Mouse (Mus musculus) left cerebral cortex, adult 9 months (tissue): ENCODE results near the gene Igsf6.

Source experiments
- DNase-seq, 2 experiments: peaks; one replicate each; pipeline ENCODE4 v3.0.0; 2022; ENCODE audit warnings: low spot score in 2 of 2

Igsf6 gene

DNA sequence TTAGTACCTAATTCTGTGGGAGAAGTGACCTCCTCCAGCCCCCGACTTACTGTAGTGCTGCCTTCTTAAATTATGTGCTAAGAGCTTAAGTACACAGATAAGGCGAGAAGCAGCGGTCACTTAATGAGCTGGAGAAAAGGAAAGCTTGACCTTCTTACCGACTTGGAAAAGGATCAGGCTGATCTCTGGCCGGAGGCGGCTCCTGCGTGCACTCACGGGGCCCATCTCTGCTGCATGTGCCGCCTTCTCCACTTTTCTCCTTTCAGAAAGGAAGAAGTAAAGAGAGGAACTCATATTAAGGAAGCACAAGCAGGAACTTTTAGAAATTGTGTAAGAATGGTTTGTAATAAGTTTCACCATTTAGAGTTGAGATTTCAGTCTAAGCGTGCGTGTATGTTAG, at the start of gene Igsf6:
Igsf6 (minus strand) TSS at position 292 of the 400 bp plus-strand sequence.
- no peak for DNase-seq

DNA sequence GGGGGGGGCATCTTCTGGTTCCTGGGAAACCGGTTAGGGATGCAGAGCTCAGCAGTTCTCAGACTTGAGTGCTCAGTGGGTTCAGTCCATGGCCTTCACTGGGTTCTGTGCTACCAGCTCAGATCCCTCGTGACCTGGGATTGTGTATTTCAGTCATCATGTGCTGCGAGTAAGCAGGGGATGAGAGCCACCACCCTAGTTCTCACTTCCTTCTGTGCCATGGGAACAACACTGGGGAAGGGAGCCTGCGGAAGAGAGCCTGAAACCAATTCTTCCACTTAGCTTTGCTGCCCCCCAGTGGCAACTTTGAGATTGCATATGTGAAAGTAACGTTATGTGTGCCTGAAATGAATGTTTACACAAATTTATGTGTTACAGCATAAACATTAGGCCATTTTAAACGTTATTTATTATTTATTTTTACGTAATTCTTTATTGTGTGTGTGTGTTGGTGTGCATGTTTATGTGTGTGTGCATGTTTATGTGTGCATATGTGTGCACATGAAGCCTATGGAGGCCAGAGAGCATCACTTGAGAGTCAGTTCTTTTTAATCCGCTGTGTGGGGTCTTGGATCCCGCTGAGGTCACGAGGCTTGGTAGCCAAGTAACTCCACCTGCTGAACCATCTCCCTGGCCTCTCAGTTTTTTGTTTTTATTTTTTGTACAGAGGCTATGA, 45.9 kb upstream of the Igsf6 start:
- peak; percentile 18 to 91 for DNase-seq

DNA sequence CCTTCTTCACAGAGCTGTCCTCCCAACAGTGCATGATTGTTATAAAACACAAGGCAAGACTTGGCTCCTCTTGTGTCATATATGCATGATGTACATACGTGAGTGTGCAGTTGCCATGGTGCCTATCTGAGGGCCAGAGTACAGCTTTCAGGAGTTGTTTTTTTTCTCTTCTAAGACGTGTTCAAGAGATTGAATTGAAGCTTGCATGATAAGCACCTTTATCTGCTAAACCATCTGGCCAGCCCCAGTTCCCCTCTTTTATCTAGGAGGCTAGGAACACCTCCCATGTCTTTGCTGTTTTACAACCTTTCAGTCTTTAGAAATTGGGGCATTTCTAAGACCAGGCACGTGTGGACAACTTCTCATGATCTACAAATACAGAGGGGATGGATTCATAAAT, 37.4 kb upstream of the Igsf6 start:
- DNase-seq, result no peak

DNA sequence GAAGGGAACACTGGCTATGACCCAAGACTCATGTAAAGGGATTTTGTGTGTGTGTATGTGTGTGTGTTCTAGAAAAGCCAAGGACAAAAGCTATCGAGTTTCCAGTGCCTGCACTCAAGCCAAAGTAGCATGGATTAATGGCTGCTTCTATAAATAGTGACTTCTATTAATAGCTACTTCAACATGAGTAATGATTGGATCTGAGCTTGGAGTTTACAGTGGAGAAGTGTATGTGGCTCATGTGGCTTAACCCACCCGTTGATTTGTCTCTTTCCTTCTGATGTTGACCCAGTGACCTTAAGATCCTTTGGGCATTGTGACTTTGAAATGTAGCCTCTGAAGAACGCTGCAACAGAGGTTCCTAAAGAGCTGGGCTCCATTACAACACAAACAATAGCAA, 36.9 kb upstream of the Igsf6 start:
- DNase-seq, result no peak

DNA sequence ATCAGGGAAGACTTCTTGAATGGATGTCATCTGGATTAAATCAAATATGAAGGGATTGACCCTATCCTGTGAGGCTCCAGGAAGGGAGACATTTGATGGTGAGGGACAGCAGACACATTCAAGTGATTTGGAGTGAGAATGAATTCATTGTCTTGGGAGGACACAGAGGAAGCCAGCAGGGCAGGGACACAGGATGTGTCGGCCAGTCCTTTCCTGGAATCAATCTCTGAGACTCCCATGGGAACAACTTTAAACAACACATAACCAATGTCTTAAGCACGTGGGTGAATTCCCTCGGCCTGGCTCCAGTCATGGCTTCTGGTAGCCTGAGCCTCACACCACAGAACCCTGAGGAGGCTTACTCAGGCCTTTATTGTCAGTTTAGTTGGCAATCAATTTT, 33.5 kb upstream of the Igsf6 start:
- no peak for DNase-seq

DNA sequence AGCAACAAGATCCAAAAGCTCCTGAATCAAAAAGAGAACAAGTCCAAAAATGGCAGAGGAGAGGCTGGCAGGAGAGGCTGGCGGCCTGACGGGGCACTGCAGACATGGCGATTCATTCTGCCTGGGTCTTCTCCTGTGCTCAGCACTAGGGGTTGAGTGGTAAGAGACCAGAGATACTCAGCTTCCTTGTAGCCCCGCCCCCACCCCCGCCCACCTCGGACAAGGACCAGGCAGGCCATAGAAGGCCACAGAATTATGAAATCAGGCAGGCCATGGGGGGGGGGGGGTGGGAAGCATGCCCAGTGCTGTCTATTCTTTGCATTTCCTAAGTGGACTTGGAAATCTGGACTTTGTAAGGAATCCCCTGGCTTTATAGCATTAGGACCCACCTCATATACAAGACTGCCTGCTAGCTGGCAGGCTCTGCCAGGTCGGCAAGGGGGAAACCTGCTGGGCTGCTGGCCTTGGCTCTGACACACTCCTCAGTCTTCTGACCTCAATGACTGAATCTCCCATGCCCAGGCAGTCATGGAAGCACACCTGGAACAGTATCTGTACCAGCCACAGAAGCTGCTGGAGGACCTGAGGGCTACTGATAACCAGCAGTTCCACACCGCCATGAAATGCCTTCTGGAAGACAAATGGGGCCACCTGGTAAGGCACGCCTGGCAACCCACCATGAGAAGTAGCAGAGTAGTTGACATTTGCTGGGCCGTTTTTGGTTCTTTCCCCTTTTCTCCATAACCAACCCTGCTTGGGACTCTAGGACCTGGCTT, 24.4 kb upstream of the Igsf6 start:
- DNase-seq, result no peak

DNA sequence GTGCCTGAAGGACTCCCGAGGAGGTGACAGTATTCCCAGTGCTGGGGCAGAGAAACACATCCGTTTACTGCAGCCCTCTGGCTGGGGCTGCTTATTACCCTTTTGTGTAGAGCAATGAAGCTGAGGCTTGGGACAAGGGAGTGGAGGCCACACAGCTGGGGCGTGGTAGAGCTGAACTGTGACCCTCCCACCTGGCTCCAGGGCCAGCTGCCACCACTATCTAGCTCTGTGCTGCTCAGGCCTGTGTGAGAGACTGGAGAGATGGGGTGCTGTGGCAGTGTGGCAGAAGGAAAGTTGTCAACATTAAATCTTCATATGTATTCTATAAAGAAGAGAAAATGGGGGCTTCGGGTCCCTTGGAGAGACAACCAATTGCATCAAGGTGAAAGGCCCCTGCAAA, 18.7 kb upstream of the Igsf6 start:
- DNase-seq, result no peak

DNA sequence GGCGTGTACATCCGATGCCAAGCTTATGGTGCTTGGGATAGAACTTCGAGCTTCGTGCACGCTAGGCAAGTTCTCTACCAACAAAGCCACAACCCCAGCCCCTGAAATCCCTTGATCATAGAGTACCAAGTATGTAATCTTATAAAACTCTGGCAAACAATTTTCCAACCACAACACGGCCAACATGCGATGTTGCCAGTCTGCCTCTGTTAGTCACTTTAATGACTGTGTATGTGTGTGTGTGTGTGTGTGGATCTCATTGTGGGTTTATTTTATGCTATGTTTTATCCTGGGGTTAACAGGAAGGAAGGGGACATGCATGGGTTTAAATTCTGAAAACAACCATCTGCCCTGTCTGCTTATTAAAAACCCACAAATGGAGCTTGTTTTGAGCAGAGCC, 16.4 kb upstream of the Igsf6 start:
- no peak for DNase-seq

DNA sequence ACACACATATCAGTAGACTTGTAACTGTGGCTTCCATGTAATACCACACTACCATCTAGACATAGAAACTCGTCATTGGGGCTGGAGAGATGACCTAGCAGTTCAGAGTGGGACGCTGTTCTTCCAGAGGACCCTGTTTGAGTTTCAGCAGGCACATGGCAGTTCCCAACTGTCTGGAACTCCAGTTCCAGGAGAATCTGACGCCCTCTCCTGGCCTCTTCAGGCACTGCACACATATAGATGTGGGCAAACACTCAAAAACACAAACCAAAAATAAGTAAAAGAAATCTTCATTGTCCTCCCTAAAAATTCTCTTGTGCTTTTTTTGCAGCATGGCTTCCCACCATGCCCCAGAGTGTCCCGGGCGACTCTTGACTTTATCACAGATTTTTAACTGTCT, 14.4 kb upstream of the Igsf6 start:
- no peak for DNase-seq

DNA sequence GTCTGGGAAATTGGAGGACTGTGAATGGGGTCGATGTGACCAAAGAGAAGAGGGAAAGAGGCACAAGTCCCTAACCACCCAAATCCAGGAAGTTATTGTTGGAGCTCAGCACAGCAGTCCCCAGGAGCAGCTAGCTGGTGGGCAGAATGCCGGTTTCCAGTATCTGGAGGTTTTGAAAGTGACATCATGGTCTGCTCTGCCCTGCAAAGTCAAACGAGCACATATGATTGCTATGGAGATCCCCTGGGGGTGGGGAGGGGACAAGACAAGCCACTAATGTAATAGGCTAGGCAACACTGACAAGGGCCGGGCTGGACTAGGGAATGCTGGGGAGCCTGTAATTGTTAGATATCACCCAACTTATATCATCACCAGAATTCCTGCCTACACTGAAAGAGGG, 11.1 kb upstream of the Igsf6 start:
- no peak for DNase-seq

DNA sequence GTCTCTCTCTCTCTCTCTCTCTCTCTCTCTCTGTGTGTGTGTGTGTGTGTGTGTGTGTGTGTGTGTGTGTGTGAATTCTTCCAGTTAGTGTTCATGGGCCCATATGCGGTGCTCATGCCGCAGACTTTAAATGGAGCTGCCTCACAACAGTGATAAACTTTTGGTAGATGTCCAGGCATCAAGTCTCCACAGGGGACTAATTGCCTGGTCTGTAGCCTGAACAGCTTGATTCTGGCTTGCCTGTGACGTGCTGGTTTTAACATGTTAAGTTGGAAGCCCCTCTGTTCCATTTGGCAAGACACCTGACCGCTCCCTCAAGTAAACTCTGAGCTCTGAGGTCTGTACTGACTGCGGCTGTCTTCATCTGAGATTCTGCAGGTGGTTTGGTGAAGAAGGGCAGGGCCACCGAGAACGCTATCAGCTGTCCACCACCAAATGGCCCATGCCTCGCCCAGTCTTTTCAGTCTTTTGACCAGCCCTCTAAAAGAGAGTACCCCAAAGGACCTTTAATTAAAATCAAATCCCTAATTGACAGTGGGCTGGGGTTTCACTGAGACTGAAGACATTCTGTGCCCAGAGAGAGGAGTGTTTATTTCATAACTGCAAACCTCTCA, 10.6 kb upstream of the Igsf6 start:
- DNase-seq, result no peak

DNA sequence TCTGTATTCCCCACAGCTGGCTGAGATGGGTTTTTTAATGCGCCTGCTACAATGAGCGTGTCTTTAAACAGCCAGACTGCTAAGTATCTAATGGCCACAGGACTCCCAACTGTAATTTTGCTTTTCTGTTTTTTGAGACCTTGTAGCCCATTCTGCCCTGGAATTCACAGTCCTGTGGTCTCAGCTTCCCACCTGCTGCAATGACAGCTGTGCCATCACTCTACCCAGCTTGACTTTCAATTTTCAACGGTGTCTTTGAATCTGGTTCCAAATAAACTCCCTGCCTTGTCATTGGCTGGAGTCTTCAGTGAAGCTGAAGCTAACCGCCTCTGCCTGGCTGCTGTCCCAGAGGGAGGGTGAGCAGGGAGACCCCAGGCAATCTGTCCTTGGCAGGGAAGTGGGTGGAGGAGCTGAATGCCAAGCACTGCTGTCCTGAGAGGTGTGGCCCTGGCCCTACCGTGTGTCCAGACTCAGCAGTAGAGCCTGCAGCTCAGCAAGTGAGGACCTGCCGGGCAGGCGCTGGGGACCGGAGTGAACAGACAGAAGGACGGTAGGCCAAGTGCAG, 8.7 kb upstream of the Igsf6 start:
- no peak for DNase-seq

DNA sequence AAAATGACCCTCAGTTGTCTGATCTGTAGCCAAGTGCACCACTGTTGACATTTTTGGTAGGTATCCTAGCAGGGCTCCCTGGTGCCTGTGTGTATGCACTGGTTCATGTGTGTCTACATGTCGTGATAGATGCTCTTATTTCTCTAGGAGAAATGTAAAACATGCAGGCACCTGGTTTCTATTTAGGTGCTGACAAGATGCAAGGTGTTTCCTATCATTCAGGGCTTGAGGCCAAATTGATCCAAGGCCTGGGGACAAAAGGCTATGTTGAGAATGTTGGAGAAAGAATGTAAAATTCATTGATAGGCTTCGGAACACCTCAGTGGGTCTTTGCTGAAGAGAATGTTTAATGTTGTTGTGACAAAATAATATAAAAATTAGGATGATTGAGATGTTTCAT, 7.4 kb upstream of the Igsf6 start:
- DNase-seq, result no peak

DNA sequence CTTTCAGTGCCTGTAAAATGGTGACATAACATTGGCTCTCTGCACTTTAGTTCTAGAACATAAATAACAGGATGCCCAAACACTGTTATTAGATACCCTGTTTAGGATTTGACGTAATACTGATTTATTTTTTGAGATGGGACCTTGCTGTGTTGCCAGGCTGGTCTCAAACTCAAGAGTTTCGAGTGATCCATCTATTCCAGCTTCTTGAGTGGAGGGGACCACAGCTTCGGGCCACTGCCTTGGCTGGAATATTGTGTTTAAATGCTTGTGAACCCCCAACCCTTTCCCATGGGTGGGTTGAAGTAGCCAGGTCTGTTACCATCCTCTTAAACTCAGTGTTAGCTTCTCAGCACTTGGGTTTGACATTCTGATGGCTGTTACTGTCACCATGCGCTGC, 7.0 kb upstream of the Igsf6 start, which contains the start of gene Otoa:
Otoa (plus strand) TSS at position 301 of the 400 bp plus-strand sequence.
- no peak for DNase-seq

DNA sequence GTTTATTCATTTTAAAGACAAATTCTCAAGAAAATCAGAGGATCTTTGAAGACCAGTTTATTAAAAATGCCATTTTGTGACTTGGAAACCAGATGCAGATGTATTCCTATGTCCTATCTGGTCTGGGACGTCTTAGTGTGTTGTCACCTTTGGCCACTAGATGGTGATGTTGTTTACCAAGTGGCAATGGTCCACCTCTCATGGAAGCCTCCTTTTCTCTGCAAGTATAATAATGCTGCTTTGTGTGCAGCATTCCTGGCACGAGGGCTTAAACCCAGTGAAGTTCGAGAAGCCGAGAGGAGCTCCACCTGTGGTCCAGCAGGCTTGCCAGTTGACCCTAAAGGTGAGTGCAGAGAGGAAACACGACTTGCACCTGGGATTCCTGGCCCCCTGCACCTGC, 3.5 kb upstream of the Igsf6 start:
- DNase-seq, result peak; percentile 32 to 87

DNA sequence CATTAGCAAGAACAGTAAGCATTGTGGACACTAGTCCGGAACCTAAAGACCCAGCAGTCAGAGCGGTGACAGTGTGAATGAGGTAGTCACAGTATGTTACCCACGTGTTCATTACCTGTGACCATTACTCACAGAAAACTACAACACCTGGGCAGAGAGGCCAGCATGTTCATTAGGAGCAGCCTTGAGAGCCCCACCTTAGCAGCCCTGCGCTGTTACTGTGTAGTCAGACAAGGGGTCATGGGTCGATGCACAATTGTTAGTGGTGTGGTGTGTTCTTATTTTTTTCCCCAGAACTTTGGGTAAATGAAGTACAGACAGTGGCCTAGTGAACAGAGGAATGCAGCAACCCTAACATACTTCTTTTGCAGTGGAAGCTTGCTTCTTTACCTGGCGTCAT, 2.9 kb upstream of the Igsf6 start:
- no peak for DNase-seq

DNA sequence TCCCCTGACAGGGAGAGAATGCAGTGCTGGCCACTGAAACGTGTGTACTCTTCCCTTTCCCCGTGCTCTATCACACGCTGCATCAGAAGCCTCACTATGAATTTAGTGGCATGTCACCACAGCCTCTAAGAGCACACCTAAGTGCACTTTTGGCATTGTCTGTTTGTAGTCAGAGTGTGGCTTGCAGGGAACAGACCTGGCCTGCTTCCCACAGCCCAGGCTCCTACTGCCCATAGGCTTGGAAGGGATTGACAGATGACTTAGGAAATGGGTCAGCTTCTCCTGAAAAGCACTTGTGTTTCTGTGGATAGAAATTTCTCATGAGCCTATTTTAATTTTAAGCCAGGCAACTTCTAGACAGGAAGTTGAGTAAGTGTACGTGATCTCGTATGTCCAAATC, 1.0 kb upstream of the Igsf6 start:
- DNase-seq, result no peak

DNA sequence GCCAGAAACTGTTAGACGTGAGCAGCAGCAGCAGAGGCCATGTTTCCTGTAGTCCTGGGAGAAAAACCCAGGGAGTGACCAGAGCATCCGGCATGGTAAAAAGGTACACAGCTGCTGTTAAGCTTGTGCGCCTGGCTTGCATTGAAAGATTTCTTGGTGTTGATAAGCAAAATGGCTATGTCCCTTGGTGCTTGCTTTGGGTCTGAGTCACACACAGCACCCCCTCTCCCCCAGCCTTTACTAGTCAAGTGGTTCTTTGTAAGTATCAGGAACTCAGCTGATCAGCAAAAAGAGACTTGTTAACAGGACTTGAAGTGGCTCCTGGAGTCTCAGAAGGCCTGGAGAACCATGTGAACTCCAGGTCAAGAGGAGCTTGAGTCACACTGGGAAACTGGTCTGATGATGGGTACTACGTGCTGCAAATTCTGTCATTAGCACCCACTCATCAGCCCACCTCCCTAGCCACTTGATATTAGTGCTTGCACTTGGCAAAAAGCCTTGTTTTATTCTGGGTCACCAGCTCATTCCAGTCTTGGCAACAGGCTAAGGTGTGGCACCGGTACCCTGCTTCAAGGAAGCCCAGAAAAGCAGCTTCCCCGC, 529 bp upstream of the Igsf6 start:
- no peak for DNase-seq

DNA sequence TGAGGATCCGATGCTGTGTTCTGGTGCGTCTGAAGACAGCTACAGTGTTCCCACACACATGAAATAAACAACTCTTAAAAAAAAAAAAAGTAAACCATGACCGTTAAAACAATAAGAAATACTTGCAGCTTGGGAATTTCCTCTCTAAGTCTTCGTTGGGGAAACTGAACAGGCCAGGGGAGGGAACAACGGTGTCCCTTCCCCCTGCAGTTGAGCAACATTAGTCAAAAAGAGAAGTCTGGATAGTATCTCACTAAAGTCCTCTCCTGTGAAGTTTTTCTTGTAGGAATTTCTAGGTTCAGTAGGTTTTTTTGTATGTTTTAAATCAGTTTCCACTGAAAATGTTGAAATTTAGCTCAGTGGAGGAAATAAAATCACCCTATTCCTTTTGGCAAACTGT, 1.9 kb downstream of the Igsf6 start:
- no peak for DNase-seq

DNA sequence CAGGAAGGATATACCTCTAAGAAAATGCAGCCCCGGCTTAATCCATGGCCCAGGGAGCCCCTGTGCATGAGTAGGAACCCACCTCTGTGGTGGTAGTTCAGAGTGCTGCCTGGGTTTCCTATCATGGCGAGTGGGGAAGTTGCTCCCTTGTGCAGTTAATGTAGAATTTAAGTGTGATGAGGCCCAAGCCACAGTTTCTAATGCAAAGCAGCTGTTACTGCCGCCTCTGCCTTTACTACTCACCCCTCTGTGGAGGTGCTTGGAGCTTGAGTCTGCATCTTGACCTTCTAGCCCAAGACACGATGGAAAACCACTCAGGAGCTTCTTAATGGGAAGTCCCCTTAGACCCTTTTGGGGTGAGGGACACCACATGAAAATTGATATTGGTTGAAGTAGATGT, 3.1 kb downstream of the Igsf6 start:
- DNase-seq, result no peak

DNA sequence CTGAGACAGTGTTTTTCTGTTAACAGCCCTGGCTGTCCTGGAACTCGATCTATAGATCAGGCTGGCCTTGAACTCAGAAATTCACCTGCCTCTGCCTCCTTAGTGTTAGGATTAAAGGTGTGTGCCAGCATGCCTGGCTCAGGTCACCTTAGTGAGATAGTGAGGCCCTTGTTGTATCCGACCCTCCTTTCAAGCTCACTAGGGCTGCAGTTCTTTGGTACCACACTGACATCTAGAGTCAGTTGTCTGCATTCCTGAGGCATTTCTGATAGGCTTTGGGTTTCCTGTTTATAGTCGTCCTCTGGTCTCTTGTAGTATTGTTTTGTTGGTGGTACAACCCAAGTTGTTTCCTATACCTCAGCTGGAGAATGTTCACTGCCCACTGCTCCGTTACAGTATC, 10.1 kb downstream of the Igsf6 start:
- peak in 1 of 2 experiments; percentile 20 for DNase-seq

DNA sequence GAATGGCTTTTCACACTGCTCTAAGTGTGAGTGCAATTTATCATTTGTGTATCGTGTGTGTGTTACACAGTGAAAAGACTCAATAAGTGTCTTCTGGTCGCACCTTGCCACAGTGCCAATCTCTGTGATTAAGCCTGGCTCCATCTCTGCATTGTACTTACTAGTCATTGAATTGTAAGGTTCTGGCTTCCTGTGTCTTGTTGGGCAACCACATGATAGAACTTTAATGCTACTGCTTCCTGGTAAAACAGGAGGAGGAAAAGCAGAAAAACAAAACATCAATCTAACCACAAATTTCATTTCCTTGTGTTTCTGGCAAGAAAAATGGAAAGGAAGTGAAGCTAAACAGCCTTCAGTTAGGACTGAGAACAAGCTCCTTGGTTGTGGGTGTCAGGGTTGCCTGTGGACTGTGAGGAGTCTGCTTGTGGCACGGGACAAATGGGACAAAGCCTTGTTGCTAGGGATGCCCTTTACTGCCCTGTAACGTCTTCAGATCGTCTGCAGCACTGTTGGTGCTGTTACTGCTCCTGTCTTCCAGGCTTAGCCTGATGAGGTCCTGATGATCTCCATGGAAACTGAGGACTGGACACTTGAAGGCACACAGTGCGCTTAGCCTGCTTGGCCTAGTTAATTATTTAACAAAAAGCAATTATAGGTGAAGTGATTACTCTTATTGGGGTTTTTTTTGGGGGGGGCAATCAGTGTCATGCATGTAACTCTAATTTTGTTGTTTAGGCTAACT, 14.7 kb downstream of the Igsf6 start:
- DNase-seq, result no peak
